Mouse (Mus musculus): ENCODE results near the gene Opcml.

GRCm38 (mm10) chr9:28057171-28057845 lies 266.7 kb downstream of the Opcml start:
- TF ChIP-seq POLR2A (IDR thresholded peaks at IDR 0.05; ENCODE audit: low read depth, low read length) (no peak), CTCF (IDR thresholded peaks at IDR 0.05; ENCODE audit: extremely low read depth, insufficient read length, insufficient replicate concordance, low read depth, low read length) (no peak)

Measured in small intestine, adult 2 months (tissue).